Mouse (Mus musculus) liver, embryonic 12.5 days (tissue): ENCODE data around the gene Sacs. TPM values are rescaled to one million over a fixed set of nuclear protein-coding genes. Genes with fewer than 3 reads are reported as not detected.

Experiments used
- ATAC-seq: fragments of 200-750 bp; cut with Nextera tagmentation; 2 replicates; pipeline ENCODE4 v1.8.0; 2017; ENCODE audit warnings: moderate number of reproducible peaks, mild to moderate bottlenecking, moderate library complexity
- H3K27ac ChIP-seq: fragments of 300-500 bp; sonication (generic); 2 replicates; pipeline ENCODE4 v1.5.1; 2016; ENCODE audit warnings: mild to moderate bottlenecking
- H3K27me3 ChIP-seq: fragments of 300-500 bp; sonication (generic); replicated peaks from 2 replicates; pipeline ENCODE4 v1.6.1; 2016; ENCODE audit warnings: mild to moderate bottlenecking, moderate library complexity
- H3K36me3 ChIP-seq: fragments of 300-500 bp; sonication (generic); 2 replicates; pipeline ENCODE4 v1.6.1; 2016; ENCODE audit warnings: mild to moderate bottlenecking, moderate library complexity
- H3K4me1 ChIP-seq: fragments of 300-500 bp; sonication (generic); 2 replicates; pipeline ENCODE4 v1.6.1; 2016
- H3K4me2 ChIP-seq: fragments of 300-500 bp; sonication (generic); 2 replicates; pipeline ENCODE4 v1.6.1; 2016; ENCODE audit warnings: mild to moderate bottlenecking, moderate library complexity
- H3K4me3 ChIP-seq: fragments of 300-500 bp; sonication (generic); 2 replicates; pipeline ENCODE4 v1.5.1; 2016; ENCODE audit warnings: mild to moderate bottlenecking, moderate library complexity
- H3K9ac ChIP-seq: fragments of 300-500 bp; sonication (generic); 2 replicates; pipeline ENCODE4 v1.6.1; 2016; ENCODE audit warnings: mild to moderate bottlenecking, moderate library complexity
- H3K9me3 ChIP-seq: fragments of 300-500 bp; sonication (generic); replicated peaks from 2 replicates; pipeline ENCODE4 v1.6.1; 2016; ENCODE audit warnings: mild to moderate bottlenecking, moderate library complexity
- WGBS: fragments of 180-500 bp; shearing (Covaris S2); methylation state at CpG from one replicate; pipeline ENCODE4 v1.1.7; 2016; ENCODE audit not compliant: insufficient replicate concordance; 5-methylcytosine and 5-hydroxymethylcytosine counted together
- polyA plus RNA-seq: library from polyadenylated mRNA; unstranded; fragments of >200 nt; fragmentation: Nextera tagmentation; extraction: Ambion mirVana; gene quantifications from 2 replicates; pipeline ENCODE4 v1.2.1, GENCODE M21; 2016

Gene Sacs
- polyA plus RNA-seq, 1 experiment from 2014 or later = 2.4 TPM

GRCm38 (mm10) chr14:61164461-61164860, 26.2 kb downstream of the Sacs start:
- Histone ChIP-seq H3K4me2 (no peak overlapping the region), H3K4me3 (no peak overlapping the region), H3K36me3 (no peaks in the 10 kb centered on the region), H3K9ac (no peak overlapping the region), H3K4me1 (peaks cover 5% of the 10 kb centered on the region), H3K9me3 (no peaks in the 10 kb centered on the region), H3K27me3 (peaks cover 21% of the 10 kb centered on the region), H3K27ac (no peak overlapping the region)
- no peak for ATAC-seq
- 76% methylated on average over 3 of the region's 3 CpGs for WGBS

- Histone ChIP-seq H3K4me1 (peaks cover 3% of the 10 kb centered on the region), H3K9me3 (no peaks in the 10 kb centered on the region), H3K36me3 (no peaks in the 10 kb centered on the region), H3K27me3 (peaks cover 28% of the 10 kb centered on the region), H3K4me2 (no peak overlapping the region), H3K4me3 (no peak overlapping the region), H3K27ac (no peak overlapping the region), H3K9ac (no peak overlapping the region)
- no peak for ATAC-seq
- WGBS = 58% methylated on average over 9 of the region's 9 CpGs
These were observed 27.7 kb downstream of the Sacs start for GRCm38 (mm10) chr14:61165929-61166328.

- Histone ChIP-seq H3K9ac (no peak overlapping the region), H3K9me3 (no peaks in the 10 kb centered on the region), H3K4me3 (no peak overlapping the region), H3K4me2 (no peak overlapping the region), H3K27ac (no peak overlapping the region), H3K4me1 (peaks cover 27% of the 10 kb centered on the region), H3K27me3 (peaks cover 28% of the 10 kb centered on the region), H3K36me3 (peaks cover 7% of the 10 kb centered on the region; the same call in 1 of the 2 replicates)
- WGBS = 65% methylated on average over 5 of the region's 5 CpGs
- no peak for ATAC-seq
These were observed 33.2 kb downstream of the Sacs start for GRCm38 (mm10) chr14:61171261-61171970.

- H3K4me1 ChIP-seq = peaks cover 27% of the 10 kb centered on the region
- ATAC-seq = peak; percentile 99
These were observed 34.4 kb downstream of the Sacs start for GRCm38 (mm10) chr14:61172548-61173158.

GRCm38 (mm10) chr14:61173229-61173628, 35.0 kb downstream of the Sacs start:
- peak overlapping the region; percentile 81 for H3K4me3 ChIP-seq
- peak overlapping the region; percentile 94 for H3K27ac ChIP-seq
- H3K27me3 ChIP-seq = peaks cover 19% of the 10 kb centered on the region
- H3K36me3 ChIP-seq = peaks cover 9% of the 10 kb centered on the region; the same call in 1 of the 2 replicates
- peaks cover 27% of the 10 kb centered on the region for H3K4me1 ChIP-seq
- peak; percentile 51 for ATAC-seq
- WGBS = under 1% methylated on average over 31 of the region's 37 CpGs
- peak overlapping the region; percentile 80 for H3K9ac ChIP-seq
- H3K9me3 ChIP-seq = no peaks in the 10 kb centered on the region
- peak overlapping the region; percentile 87 for H3K4me2 ChIP-seq

More at GRCm38 (mm10) chr14:61172548-61173158, 34.4 kb downstream of the Sacs start:
- WGBS = under 1% methylated on average over 45 of the region's 52 CpGs
- peak overlapping the region; percentile 94 for H3K27ac ChIP-seq
- H3K36me3 ChIP-seq = peaks cover 9% of the 10 kb centered on the region; the same call in 1 of the 2 replicates
- H3K9me3 ChIP-seq = no peaks in the 10 kb centered on the region
- peak overlapping the region; percentile 87 for H3K4me2 ChIP-seq
- H3K27me3 ChIP-seq = peaks cover 25% of the 10 kb centered on the region
- H3K9ac ChIP-seq = peak overlapping the region; percentile 80
- H3K4me3 ChIP-seq = peak overlapping the region; percentile 81

- H3K27me3 ChIP-seq = no peaks in the 10 kb centered on the region
- H3K4me1 ChIP-seq = no peaks in the 10 kb centered on the region
- H3K4me3 ChIP-seq = no peak overlapping the region
- WGBS = 81% methylated on average over 7 of the region's 7 CpGs
- no peak overlapping the region for H3K4me2 ChIP-seq
- H3K36me3 ChIP-seq = peaks cover 69% of the 10 kb centered on the region
- no peak for ATAC-seq
- H3K9me3 ChIP-seq = no peaks in the 10 kb centered on the region
- no peak overlapping the region for H3K27ac ChIP-seq
- no peak overlapping the region for H3K9ac ChIP-seq
These were observed 53.6 kb downstream of the Sacs start for GRCm38 (mm10) chr14:61191904-61192303.

- H3K27ac ChIP-seq = no peak overlapping the region
- no peaks in the 10 kb centered on the region for H3K4me1 ChIP-seq
- WGBS = 80% methylated on average over 10 of the region's 10 CpGs
- no peak for ATAC-seq
- no peaks in the 10 kb centered on the region for H3K9me3 ChIP-seq
- no peak overlapping the region for H3K4me2 ChIP-seq
- H3K9ac ChIP-seq = no peak overlapping the region
- H3K36me3 ChIP-seq = peaks cover 73% of the 10 kb centered on the region
- H3K27me3 ChIP-seq = no peaks in the 10 kb centered on the region
- no peak overlapping the region for H3K4me3 ChIP-seq
These were observed 54.1 kb downstream of the Sacs start for GRCm38 (mm10) chr14:61192326-61192725.

GRCm38 (mm10) chr14:61194416-61194815, 56.2 kb downstream of the Sacs start:
- Histone ChIP-seq H3K4me2 (no peak overlapping the region), H3K9ac (no peak overlapping the region), H3K36me3 (peaks cover 82% of the 10 kb centered on the region), H3K4me3 (no peak overlapping the region), H3K27me3 (no peaks in the 10 kb centered on the region), H3K4me1 (no peaks in the 10 kb centered on the region), H3K9me3 (no peaks in the 10 kb centered on the region), H3K27ac (no peak overlapping the region)
- 93% methylated on average over 4 of the region's 4 CpGs for WGBS
- ATAC-seq = no peak

- ATAC-seq = no peak
- Histone ChIP-seq H3K4me3 (no peak overlapping the region), H3K4me1 (no peaks in the 10 kb centered on the region), H3K4me2 (no peak overlapping the region), H3K36me3 (peaks cover 57% of the 10 kb centered on the region), H3K9me3 (peaks cover 76% of the 10 kb centered on the region), H3K9ac (no peak overlapping the region), H3K27me3 (no peaks in the 10 kb centered on the region), H3K27ac (no peak overlapping the region)
- WGBS = 86% methylated on average over 5 of the region's 5 CpGs
These were observed 71.9 kb downstream of the Sacs start for GRCm38 (mm10) chr14:61210111-61210510.

GRCm38 (mm10) chr14:61211754-61212153, 73.5 kb downstream of the Sacs start:
- Histone ChIP-seq H3K4me1 (no peaks in the 10 kb centered on the region), H3K27ac (no peak overlapping the region), H3K9ac (no peak overlapping the region), H3K4me3 (no peak overlapping the region), H3K9me3 (peaks cover 63% of the 10 kb centered on the region), H3K36me3 (peaks cover 45% of the 10 kb centered on the region), H3K4me2 (no peak overlapping the region), H3K27me3 (no peaks in the 10 kb centered on the region)
- 83% methylated on average over 6 of the region's 6 CpGs for WGBS
- ATAC-seq = no peak

GRCm38 (mm10) chr14:61221166-61221565, 82.9 kb downstream of the Sacs start:
- Histone ChIP-seq H3K9ac (no peak overlapping the region), H3K27ac (no peak overlapping the region), H3K4me1 (no peaks in the 10 kb centered on the region), H3K9me3 (no peaks in the 10 kb centered on the region), H3K4me2 (no peak overlapping the region), H3K27me3 (no peaks in the 10 kb centered on the region), H3K36me3 (no peaks in the 10 kb centered on the region), H3K4me3 (no peak overlapping the region)
- no peak for ATAC-seq
- 78% methylated on average over 5 of the region's 5 CpGs for WGBS

GRCm38 (mm10) chr14:61222506-61222905, 84.2 kb downstream of the Sacs start:
- no peaks in the 10 kb centered on the region for H3K36me3 ChIP-seq
- H3K4me2 ChIP-seq = no peak overlapping the region
- no peaks in the 10 kb centered on the region for H3K27me3 ChIP-seq
- no peak for ATAC-seq
- H3K4me3 ChIP-seq = no peak overlapping the region
- no peaks in the 10 kb centered on the region for H3K9me3 ChIP-seq
- H3K9ac ChIP-seq = no peak overlapping the region
- WGBS = 57% methylated on average over 6 of the region's 6 CpGs
- H3K4me1 ChIP-seq = no peaks in the 10 kb centered on the region
- H3K27ac ChIP-seq = no peak overlapping the region
